Mouse (Mus musculus) layer of hippocampus, postnatal 10 days (tissue): ENCODE results near the gene Gata1. TPM values are rescaled to one million over a fixed set of nuclear protein-coding genes. Genes with fewer than 3 reads are reported as not detected.
"Not testable (repeated sequence)": the region's sequence is repeated elsewhere in the genome, so short reads cannot be mapped to it uniquely, and the experiment has no call there.

Experiments
- DNase-seq, 2 experiments: peaks; one replicate each; pipeline ENCODE4 v3.0.0; 2021; ENCODE audit warnings: low spot score in 2 of 2
- long read RNA-seq: library from polyadenylated mRNA; stranded (forward); transcript quantifications from one replicate; pipeline ENCODE4 v2.0.0, GENCODE M21; 2023
- total RNA-seq, 2 experiments: library from RNA; stranded (reverse); gene quantifications; 2 replicates each; pipeline ENCODE4 v1.2.3; 2021

The Gata1 gene
- not detected for total RNA-seq
- long read RNA-seq, result 0 reads

GRCm38 (mm10) chrX:7977892-7978291 lies at the start of gene Gata1:
Gata1 (minus strand) TSS chrX:7978071.
- no peak for DNase-seq

GRCm38 (mm10) chrX:8026811-8027210 lies 48.9 kb upstream of the Gata1 start:
- DNase-seq, result no peak

- no peak for DNase-seq
Observed at GRCm38 (mm10) chrX:8024795-8025194, 46.9 kb upstream of the Gata1 start.

DNA sequence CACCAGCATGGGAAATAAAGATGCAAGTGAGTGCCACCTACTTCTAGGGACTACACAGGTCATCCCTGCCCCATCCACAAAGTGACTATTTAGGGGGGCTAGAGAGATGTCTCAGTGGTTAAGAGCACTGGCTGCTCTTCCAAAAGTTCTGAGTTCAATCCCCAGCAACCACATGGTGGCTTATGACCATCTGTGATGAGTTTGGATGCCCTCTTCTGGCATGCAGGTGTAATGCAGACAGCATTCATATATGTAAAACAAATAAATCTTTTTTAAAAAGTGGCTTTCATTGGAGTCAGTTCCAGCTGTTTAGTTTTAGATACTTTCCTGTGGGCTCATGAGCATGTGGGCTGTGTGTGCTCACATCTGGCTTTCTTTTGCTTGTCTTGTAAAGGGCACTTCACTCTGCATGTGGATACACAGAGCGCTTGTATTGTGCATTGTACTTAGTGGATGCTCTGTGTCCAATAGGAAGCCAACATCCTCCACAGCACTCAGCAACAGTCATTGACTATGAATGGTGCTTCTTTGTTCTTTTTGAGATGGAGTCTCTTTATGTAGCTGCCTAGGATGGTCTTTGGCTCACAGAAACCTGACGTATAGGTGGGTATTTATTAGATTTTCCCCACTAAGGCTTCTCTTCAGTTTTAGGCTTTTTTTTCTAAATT lies 42.4 kb upstream of the Gata1 start:
- no peak for DNase-seq

GRCm38 (mm10) chrX:8018286-8018685 lies 40.4 kb upstream of the Gata1 start, which contains the start of gene Glod5:
Glod5 (minus strand) TSS chrX:8018492.
- DNase-seq, result no peak

- peak; percentile 16 to 33 for DNase-seq
Observed at GRCm38 (mm10) chrX:8017142-8017541, 39.3 kb upstream of the Gata1 start.

DNA sequence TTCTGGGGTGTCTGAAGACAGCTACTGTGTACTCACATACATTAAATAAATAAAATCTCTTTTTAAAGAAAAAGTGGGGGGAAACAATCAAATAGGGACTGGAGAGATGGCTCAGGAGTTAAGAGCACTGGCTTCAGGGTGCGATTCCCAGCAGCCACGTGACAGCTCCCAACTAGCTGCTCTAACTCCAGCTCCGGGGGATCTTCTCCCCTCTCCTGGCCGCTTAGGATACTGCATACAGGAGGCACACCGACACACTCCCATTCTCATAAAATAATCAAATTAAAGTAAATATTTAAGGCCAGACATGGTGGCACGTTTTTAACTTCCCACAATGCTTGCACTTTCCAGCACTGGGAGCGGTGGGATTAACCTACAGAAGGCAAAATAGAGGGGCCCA lies 37.8 kb upstream of the Gata1 start:
- not testable (repeated sequence) for DNase-seq

GRCm38 (mm10) chrX:8013569-8014314 lies 35.9 kb upstream of the Gata1 start:
- no peak for DNase-seq

- no peak for DNase-seq
Observed at GRCm38 (mm10) chrX:8013157-8013556, 35.3 kb upstream of the Gata1 start.

- not testable (repeated sequence) for DNase-seq
Observed at GRCm38 (mm10) chrX:8009356-8009755, 31.5 kb upstream of the Gata1 start.

- no peak for DNase-seq
Observed at GRCm38 (mm10) chrX:8008543-8008942, 30.7 kb upstream of the Gata1 start.

- no peak for DNase-seq
Observed at GRCm38 (mm10) chrX:8002971-8003370, 25.1 kb upstream of the Gata1 start.

DNA sequence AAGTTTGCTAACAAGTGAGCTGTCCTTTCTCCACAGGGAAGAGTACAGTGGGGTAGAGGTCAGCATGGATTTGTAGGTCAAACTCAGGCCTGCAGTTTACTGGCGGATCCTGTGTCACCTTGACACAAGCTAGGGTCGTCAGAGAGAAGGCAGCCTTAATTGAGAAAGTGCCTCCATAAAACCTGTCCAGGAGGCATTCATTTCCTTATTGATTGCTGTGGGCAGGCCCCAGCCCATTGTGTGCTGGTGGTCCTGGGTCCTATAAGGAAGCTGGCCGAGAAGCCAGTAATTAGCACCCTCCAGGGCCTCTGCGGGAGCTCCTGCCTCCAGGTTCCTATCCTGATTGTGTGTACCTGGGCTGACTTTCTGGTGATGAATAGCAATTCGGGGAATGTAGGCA lies 24.1 kb upstream of the Gata1 start:
- DNase-seq, result no peak

- DNase-seq, result no peak
Observed at GRCm38 (mm10) chrX:8000546-8001192, 22.8 kb upstream of the Gata1 start.

- DNase-seq, result no peak
Observed at GRCm38 (mm10) chrX:7993068-7993735, 15.3 kb upstream of the Gata1 start.

DNA sequence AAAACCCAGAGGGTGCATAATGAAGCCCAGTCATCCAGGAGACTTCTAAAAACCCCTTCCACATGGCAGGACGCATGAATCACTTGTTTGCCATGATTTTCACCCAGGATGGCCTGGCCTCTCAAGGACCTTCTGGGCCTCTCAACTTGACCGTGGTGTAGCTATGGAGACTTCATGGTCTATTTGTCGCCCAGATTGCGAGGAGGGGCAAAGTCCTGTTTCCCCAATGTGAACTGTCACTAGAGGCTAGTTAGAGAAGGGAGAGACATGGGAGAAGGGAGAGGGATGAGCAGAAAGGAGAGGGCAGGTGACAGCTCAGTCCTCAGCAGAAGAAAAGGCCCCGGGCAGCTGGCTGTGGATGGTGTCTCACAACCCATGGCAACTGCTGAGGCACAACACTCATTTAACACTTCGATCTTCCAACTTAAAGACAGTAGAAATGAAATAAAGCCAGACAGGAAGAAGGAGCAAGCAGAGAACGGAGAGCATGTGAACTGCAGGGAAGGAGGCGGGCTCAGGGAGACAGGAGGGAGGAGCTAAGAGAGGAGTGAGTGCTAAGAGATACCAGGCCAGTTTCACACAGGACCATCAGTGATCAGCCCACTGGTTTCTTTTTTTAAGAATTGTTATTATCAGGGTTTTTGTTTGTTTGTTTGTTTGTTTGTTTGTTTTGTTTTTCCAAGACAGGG lies 14.7 kb upstream of the Gata1 start:
- DNase-seq, result no peak

DNA sequence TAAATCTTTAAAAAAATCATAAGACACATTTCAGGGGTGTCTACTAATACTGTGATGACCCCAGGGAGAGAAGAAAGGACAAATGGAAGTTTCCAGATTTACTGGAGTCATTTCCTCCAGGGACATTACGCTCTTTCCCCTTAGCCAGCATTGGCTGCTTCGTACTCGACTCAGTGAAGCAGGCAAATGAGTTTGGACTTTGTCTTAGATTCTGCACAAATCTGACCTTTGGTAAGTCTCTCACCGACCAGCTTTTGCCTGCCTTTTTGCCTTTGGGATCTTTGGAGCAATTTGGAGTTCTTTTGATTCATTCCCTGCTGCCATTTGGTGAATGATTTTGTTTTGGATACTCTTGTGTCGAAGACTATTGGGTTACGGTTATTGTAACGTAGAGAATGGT lies 3.5 kb upstream of the Gata1 start:
- DNase-seq, result no peak

DNA sequence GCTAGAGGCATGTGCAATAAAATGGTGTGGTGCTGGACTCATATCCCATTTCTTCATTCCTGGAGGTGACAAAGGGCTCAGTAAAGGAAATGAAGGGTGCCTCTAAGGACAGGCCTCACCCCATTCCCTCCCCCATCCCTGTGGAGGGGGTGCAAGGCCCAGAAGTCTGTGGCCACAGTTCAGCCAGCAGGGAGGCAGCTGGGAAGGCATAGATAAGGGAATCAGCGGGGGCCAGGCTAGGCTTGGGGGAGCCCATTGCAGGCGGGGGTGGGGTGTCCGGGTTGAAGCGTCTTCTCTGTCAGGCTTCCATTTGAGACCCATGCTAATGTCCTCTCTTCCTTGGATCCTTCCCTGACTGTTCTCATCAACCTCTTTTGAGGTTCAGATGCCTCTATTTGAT lies 6.6 kb downstream of the Gata1 start:
- no peak for DNase-seq

DNA sequence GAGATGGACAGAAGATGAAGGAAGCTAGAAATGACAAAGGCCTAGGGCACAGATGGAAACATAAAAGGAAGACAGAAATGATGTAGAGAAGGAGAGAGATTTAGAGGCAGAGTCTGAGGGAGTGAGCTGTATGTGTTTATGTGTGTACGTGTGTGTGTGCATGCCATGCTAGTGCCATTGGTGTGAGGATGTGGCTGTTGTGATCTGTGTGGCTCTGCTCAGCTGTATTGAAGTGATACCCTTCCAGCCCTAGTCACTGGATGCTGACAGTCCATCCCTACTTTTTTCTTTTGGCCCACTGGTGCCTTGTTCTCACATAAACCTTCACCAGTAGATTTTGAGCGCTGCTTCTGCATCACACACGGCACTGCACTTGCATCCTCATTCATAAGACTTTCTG lies 9.0 kb downstream of the Gata1 start:
- no peak for DNase-seq

DNA sequence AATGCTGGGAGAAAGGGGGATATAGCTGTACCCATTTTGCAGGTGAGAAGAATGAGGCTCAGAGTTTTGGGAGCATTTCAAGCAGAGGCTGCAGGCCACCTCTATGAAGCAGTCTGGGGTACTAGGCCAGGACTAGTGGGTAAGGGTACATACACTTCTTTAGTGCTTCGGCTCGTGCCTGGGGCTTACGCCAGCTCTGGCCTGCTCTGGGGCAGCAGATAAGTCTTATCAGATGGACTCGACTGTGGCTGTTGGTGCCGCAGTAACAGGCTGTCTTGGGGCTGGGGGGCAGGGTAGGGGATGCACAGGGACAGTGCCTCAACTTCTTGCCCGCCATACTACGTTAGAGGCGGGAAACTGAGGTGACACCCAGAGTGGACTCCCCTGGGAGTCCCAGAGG lies 9.6 kb downstream of the Gata1 start:
- no peak for DNase-seq

- no peak for DNase-seq
Observed at GRCm38 (mm10) chrX:7967596-7968201, 10.2 kb downstream of the Gata1 start.
